Mouse (Mus musculus) urinary bladder, postnatal 36 days (tissue): ENCODE results near the gene Smg1.
A peak's percentile ranks its signal among the peaks of the same experiment; 100 is the strongest.

Source experiments
- DNase-seq, 2 experiments: peaks; one replicate each; pipeline ENCODE4 v3.0.0; 2022; ENCODE audit warnings: low spot score in 2 of 2, mixed read lengths in 1 of 2

Gene Smg1

GRCm38 (mm10) chr7:118243453-118244385, at the start of gene Smg1:
Gene Smg1 (minus strand): TSS chr7:118243670.
- peak; percentile 99 for DNase-seq

- no peak for DNase-seq
Measured at GRCm38 (mm10) chr7:118283186-118283585, 39.7 kb upstream of the Smg1 start.

- no peak for DNase-seq
Measured at GRCm38 (mm10) chr7:118282543-118282942, 39.1 kb upstream of the Smg1 start.

- DNase-seq, result no peak
Measured at GRCm38 (mm10) chr7:118279521-118279920, 36.1 kb upstream of the Smg1 start.

- peak; percentile 27 to 50 for DNase-seq
Measured at GRCm38 (mm10) chr7:118277335-118277910, 34.0 kb upstream of the Smg1 start.

- DNase-seq, result no peak
Measured at GRCm38 (mm10) chr7:118276684-118277334, 33.3 kb upstream of the Smg1 start.

- no peak for DNase-seq
Measured at GRCm38 (mm10) chr7:118275265-118275664, 31.8 kb upstream of the Smg1 start.

GRCm38 (mm10) chr7:118274851-118275250, 31.4 kb upstream of the Smg1 start:
- no peak for DNase-seq

GRCm38 (mm10) chr7:118274169-118274568, 30.7 kb upstream of the Smg1 start:
- DNase-seq, result no peak

GRCm38 (mm10) chr7:118266099-118266498, 22.6 kb upstream of the Smg1 start:
- peak in 1 of 2 experiments; percentile 75 for DNase-seq

GRCm38 (mm10) chr7:118263606-118264005, 20.1 kb upstream of the Smg1 start:
- no peak for DNase-seq

- no peak for DNase-seq
Measured at GRCm38 (mm10) chr7:118262409-118262808, 18.9 kb upstream of the Smg1 start.

GRCm38 (mm10) chr7:118259676-118260305, 16.3 kb upstream of the Smg1 start:
- DNase-seq, result no peak

- DNase-seq, result no peak
Measured at GRCm38 (mm10) chr7:118258451-118258850, 15.0 kb upstream of the Smg1 start.

GRCm38 (mm10) chr7:118256740-118257139, 13.3 kb upstream of the Smg1 start:
- DNase-seq, result no peak

GRCm38 (mm10) chr7:118254460-118254859, 11.0 kb upstream of the Smg1 start:
- DNase-seq, result no peak

- DNase-seq, result no peak
Measured at GRCm38 (mm10) chr7:118254015-118254414, 10.5 kb upstream of the Smg1 start.

- DNase-seq, result no peak
Measured at GRCm38 (mm10) chr7:118252979-118253378, 9.5 kb upstream of the Smg1 start.

GRCm38 (mm10) chr7:118252349-118252748, 8.9 kb upstream of the Smg1 start:
- peak; percentile 59 to 74 for DNase-seq

- peak in 1 of 2 experiments; percentile 22 for DNase-seq
Measured at GRCm38 (mm10) chr7:118251392-118252170, 8.1 kb upstream of the Smg1 start.

GRCm38 (mm10) chr7:118250482-118251160, 7.2 kb upstream of the Smg1 start:
- no peak for DNase-seq
